Mouse (Mus musculus): ENCODE measurements around the gene Arid1b.

Gene Arid1b

DNA sequence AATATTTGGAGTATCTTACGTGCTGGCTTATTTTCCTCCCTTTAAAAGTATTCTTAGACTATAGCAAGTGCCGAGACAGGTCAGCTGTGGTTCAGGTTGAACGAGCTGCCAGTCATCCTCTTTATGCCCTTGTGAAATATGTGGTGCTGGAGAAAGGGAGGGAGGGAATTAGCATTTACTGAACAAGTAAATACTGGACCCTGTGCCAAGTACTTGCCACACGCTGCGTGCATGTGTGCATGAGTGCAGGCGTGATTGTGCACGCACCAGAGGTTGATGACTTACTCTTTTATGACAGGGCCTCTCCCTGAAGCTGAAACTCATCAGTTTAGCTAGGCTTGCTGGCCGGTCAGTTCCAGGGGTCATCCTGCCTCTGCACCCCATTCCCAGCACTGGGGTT is 226.9 kb downstream of the Arid1b start:
- Histone ChIP-seq H3K27me3 (ENCODE audit: insufficient read depth, low read length) (no peaks in the 10 kb centered on the region), H3K4me1 (replicated peaks; ENCODE audit: low read depth, low read length) (peaks cover 13% of the 10 kb centered on the region), H3K9me3 (ENCODE audit: low read length) (no peaks in the 10 kb centered on the region), H3K4me3 (replicated peaks; ENCODE audit: low read length) (no peak overlapping the region), H3K36me3 (ENCODE audit: insufficient read depth, low read length) (no peaks in the 10 kb centered on the region)
- TF ChIP-seq POU5F1 (IDR thresholded peaks at IDR 0.05; ENCODE audit: borderline replicate concordance, low read length) (no peak), CTCF (conservative IDR thresholded peaks at IDR 0.05; ENCODE audit: low read length) (no peak), NANOG (IDR thresholded peaks at IDR 0.05; ENCODE audit: borderline replicate concordance, low read length) (no peak)

DNA sequence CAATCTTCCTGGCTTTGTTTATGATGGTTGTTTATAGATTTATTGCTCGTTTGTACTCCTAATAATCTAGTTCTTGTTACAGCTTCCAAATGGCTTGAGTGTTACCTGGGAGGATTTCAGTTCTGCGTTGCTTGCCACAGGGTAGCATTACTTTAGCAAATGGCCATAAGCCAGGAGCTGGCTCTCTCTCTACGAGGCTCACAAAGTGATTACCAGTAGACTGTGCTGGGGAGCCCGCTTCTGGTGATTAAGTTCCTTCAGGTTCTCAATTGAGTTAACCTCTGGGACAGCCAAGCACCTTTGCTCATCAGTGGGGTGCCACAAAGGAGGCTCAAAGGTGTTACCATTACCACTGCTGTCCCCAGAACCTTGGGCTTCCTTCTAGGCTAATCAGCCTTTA is 227.4 kb downstream of the Arid1b start:
- H3K9me3 ChIP-seq (ENCODE audit: low read length): no peaks in the 10 kb centered on the region
- no peaks in the 10 kb centered on the region for H3K27me3 ChIP-seq (ENCODE audit: insufficient read depth, low read length)
- H3K4me1 ChIP-seq (replicated peaks; ENCODE audit: low read depth, low read length): peaks cover 13% of the 10 kb centered on the region
- TF ChIP-seq NANOG (IDR thresholded peaks at IDR 0.05; ENCODE audit: borderline replicate concordance, low read length): no peak
- no peak for TF ChIP-seq CTCF (conservative IDR thresholded peaks at IDR 0.05; ENCODE audit: low read length)
- TF ChIP-seq POU5F1 (IDR thresholded peaks at IDR 0.05; ENCODE audit: borderline replicate concordance, low read length): no peak
- no peak overlapping the region for H3K4me3 ChIP-seq (replicated peaks; ENCODE audit: low read length)
- H3K36me3 ChIP-seq (ENCODE audit: insufficient read depth, low read length): no peaks in the 10 kb centered on the region

- H3K4me1 ChIP-seq (replicated peaks; ENCODE audit: low read depth, low read length): peaks cover 5% of the 10 kb centered on the region; the same call in 1 of the 2 replicates
- TF ChIP-seq NANOG (IDR thresholded peaks at IDR 0.05; ENCODE audit: borderline replicate concordance, low read length) (no peak), POU5F1 (IDR thresholded peaks at IDR 0.05; ENCODE audit: borderline replicate concordance, low read length) (no peak), CTCF (conservative IDR thresholded peaks at IDR 0.05; ENCODE audit: low read length) (no peak)
- H3K36me3 ChIP-seq (ENCODE audit: insufficient read depth, low read length): no peaks in the 10 kb centered on the region
- no peaks in the 10 kb centered on the region for H3K27me3 ChIP-seq (ENCODE audit: insufficient read depth, low read length)
- H3K9me3 ChIP-seq (ENCODE audit: low read length): no peaks in the 10 kb centered on the region
- no peak overlapping the region for H3K4me3 ChIP-seq (replicated peaks; ENCODE audit: low read length)
These were observed 228.7 kb downstream of the Arid1b start for GRCm38 (mm10) chr17:5222827-5223226.

DNA sequence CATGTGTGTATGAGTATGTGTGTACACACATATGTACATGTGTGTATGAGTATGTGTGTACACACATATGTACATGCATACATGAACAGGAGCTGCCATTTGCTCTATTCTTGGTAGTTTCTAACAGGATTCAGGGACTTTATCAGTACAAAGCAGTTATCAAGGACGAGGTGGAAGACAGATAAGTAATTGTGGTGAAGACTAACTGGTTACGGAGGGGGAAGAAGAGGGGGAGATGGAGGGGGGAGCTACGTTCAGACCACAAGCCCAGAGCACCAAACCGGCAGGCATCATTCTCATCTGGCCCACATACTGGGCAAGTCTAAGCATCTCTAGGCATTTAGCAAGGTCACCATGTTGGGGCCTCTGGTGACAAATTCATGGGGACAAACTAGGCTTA is 230.8 kb downstream of the Arid1b start:
- no peaks in the 10 kb centered on the region for H3K9me3 ChIP-seq (ENCODE audit: low read length)
- no peaks in the 10 kb centered on the region for H3K36me3 ChIP-seq (ENCODE audit: insufficient read depth, low read length)
- H3K4me1 ChIP-seq (replicated peaks; ENCODE audit: low read depth, low read length): peaks cover 5% of the 10 kb centered on the region; the same call in 1 of the 2 replicates
- no peaks in the 10 kb centered on the region for H3K27me3 ChIP-seq (ENCODE audit: insufficient read depth, low read length)
- no peak overlapping the region for H3K4me3 ChIP-seq (replicated peaks; ENCODE audit: low read length)
- TF ChIP-seq CTCF (conservative IDR thresholded peaks at IDR 0.05; ENCODE audit: low read length): no peak
- TF ChIP-seq POU5F1 (IDR thresholded peaks at IDR 0.05; ENCODE audit: borderline replicate concordance, low read length): no peak
- TF ChIP-seq NANOG (IDR thresholded peaks at IDR 0.05; ENCODE audit: borderline replicate concordance, low read length): no peak

- no peak for TF ChIP-seq POU5F1 (IDR thresholded peaks at IDR 0.05; ENCODE audit: borderline replicate concordance, low read length)
- no peak for TF ChIP-seq CTCF (conservative IDR thresholded peaks at IDR 0.05; ENCODE audit: low read length)
- TF ChIP-seq NANOG (IDR thresholded peaks at IDR 0.05; ENCODE audit: borderline replicate concordance, low read length): no peak
- Histone ChIP-seq H3K27me3 (ENCODE audit: insufficient read depth, low read length) (no peaks in the 10 kb centered on the region), H3K4me1 (replicated peaks; ENCODE audit: low read depth, low read length) (peaks cover 5% of the 10 kb centered on the region; the same call in 1 of the 2 replicates), H3K36me3 (ENCODE audit: insufficient read depth, low read length) (no peaks in the 10 kb centered on the region; the same call in 1 of the 2 replicates), H3K4me3 (replicated peaks; ENCODE audit: low read length) (no peak overlapping the region), H3K9me3 (ENCODE audit: low read length) (no peaks in the 10 kb centered on the region)
These were observed 233.0 kb downstream of the Arid1b start for GRCm38 (mm10) chr17:5227136-5227535.

- Histone ChIP-seq H3K36me3 (ENCODE audit: insufficient read depth, low read length) (no peaks in the 10 kb centered on the region; the same call in 1 of the 2 replicates), H3K27me3 (ENCODE audit: insufficient read depth, low read length) (no peaks in the 10 kb centered on the region), H3K4me3 (replicated peaks; ENCODE audit: low read length) (no peak overlapping the region), H3K9me3 (ENCODE audit: low read length) (no peaks in the 10 kb centered on the region), H3K4me1 (replicated peaks; ENCODE audit: low read depth, low read length) (0 out of 2 replicates have a peak, but pooled peaks cover 1% of the 10 kb centered on the region)
- TF ChIP-seq POU5F1 (IDR thresholded peaks at IDR 0.05; ENCODE audit: borderline replicate concordance, low read length) (no peak), NANOG (IDR thresholded peaks at IDR 0.05; ENCODE audit: borderline replicate concordance, low read length) (no peak), CTCF (conservative IDR thresholded peaks at IDR 0.05; ENCODE audit: low read length) (no peak)
These were observed 234.0 kb downstream of the Arid1b start for GRCm38 (mm10) chr17:5227950-5228615.

GRCm38 (mm10) chr17:5228616-5229250 is 234.6 kb downstream of the Arid1b start:
- no peak overlapping the region for H3K4me3 ChIP-seq (replicated peaks; ENCODE audit: low read length)
- TF ChIP-seq NANOG (IDR thresholded peaks at IDR 0.05; ENCODE audit: borderline replicate concordance, low read length) (no peak), POU5F1 (IDR thresholded peaks at IDR 0.05; ENCODE audit: borderline replicate concordance, low read length) (no peak), CTCF (conservative IDR thresholded peaks at IDR 0.05; ENCODE audit: low read length) (no peak)
- no peaks in the 10 kb centered on the region for H3K9me3 ChIP-seq (ENCODE audit: low read length)
- H3K27me3 ChIP-seq (ENCODE audit: insufficient read depth, low read length): no peaks in the 10 kb centered on the region
- no peaks in the 10 kb centered on the region; the same call in 1 of the 2 replicates for H3K36me3 ChIP-seq (ENCODE audit: insufficient read depth, low read length)
- no peaks in the 10 kb centered on the region for H3K4me1 ChIP-seq (replicated peaks; ENCODE audit: low read depth, low read length)

DNA sequence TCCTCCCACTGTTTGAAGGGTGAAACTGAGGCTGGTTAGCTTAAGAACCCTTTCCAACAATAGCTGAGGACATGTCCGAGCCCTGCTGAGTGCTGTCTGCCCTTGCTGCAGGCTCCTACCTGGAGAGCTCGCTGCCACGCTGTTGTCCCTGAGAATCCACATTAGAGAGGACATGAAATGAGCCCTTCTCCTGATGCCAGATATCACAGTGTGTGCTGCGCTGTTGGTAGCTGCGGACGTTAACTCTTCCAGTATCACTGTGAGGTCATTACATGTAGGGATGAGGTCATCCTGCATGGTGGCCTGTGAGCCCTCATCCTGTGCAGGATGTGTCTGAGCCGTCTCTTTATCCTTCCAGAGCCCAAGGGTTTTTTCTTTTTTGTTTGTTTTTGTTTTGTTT is 235.9 kb downstream of the Arid1b start:
- no peaks in the 10 kb centered on the region; the same call in 1 of the 2 replicates for H3K36me3 ChIP-seq (ENCODE audit: insufficient read depth, low read length)
- no peaks in the 10 kb centered on the region for H3K9me3 ChIP-seq (ENCODE audit: low read length)
- TF ChIP-seq POU5F1 (IDR thresholded peaks at IDR 0.05; ENCODE audit: borderline replicate concordance, low read length): no peak
- no peak for TF ChIP-seq CTCF (conservative IDR thresholded peaks at IDR 0.05; ENCODE audit: low read length)
- TF ChIP-seq NANOG (IDR thresholded peaks at IDR 0.05; ENCODE audit: borderline replicate concordance, low read length): no peak
- H3K4me3 ChIP-seq (replicated peaks; ENCODE audit: low read length): no peak overlapping the region
- H3K27me3 ChIP-seq (ENCODE audit: insufficient read depth, low read length): no peaks in the 10 kb centered on the region
- H3K4me1 ChIP-seq (replicated peaks; ENCODE audit: low read depth, low read length): no peaks in the 10 kb centered on the region

Measured in E14TG2a.4 (cell line).